Mouse (Mus musculus): ENCODE data around the gene Rnf213. TPM values are rescaled to one million over a fixed set of nuclear protein-coding genes. Genes with fewer than 3 reads are reported as not detected.

Gene Rnf213
- polyA plus RNA-seq, 1 experiment from 2014 or later, result 1.8 TPM

DNA sequence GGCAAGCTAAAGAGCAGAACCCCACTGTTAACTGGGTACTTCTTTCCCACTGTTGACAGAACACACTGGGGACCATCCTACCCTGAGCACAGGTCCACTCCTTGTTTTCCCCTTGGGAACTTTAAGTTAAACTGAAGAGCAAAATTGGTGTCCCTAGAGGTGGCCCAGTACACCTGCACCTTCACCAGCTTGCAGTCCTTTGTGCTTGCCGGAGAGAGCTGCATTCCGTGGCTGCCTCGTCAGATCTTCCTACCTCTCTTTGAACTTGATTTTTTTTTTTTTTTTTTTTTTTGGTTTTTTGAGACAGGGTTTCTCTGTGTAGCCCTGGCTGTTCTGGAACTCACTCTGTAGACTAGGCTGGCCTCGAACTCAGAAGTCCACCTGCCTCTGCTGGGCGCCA, 27.5 kb downstream of the Rnf213 start:
- H3K4me3 ChIP-seq (ENCODE audit: low read depth, low read length), result no peak overlapping the region
- no peaks in the 10 kb centered on the region for H3K4me1 ChIP-seq (replicated peaks; ENCODE audit: control insufficient read depth, insufficient read depth, low read length)
- no peaks in the 10 kb centered on the region for H3K9me3 ChIP-seq (ENCODE audit: control insufficient read depth, low read length)
- H3K27ac ChIP-seq (ENCODE audit: low read depth, low read length), result no peak overlapping the region
- ATAC-seq (replicated peaks; ENCODE audit: low FRiP score) (no peak), DNase-seq (ENCODE audit: low spot score) (no peak)
- WGBS, result 79% methylated on average over 5 of the region's 5 CpGs
- no peak overlapping the region for H3K4me2 ChIP-seq (ENCODE audit: low read depth, low read length, severe bottlenecking)
- no peak overlapping the region for H3K9ac ChIP-seq (ENCODE audit: low read length)
- no peaks in the 10 kb centered on the region for H3K36me3 ChIP-seq (ENCODE audit: control insufficient read depth, insufficient read depth, low read length)
- H3K27me3 ChIP-seq (ENCODE audit: control insufficient read depth, insufficient read depth, low read length), result no peaks in the 10 kb centered on the region

DNA sequence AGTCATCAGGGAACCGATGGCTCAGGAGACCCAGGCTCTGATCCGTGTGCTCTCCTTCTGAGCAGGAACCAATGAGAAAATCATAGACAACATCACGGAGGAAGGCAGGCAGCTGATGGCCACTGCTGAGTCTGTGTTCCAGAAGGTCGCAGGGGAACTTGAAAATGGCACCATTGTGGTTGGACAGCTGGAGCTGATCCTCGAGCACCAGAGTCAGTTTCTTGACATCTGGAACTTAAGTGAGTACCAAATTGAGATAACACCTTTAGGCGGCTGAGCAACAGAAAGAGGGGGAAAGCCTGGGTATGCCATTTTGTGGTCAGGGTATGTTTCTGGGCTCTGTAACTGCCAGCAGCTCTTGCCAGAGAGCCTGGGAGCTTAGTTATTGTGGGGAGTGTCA, 34.5 kb downstream of the Rnf213 start:
- WGBS, result 89% methylated on average over 6 of the region's 6 CpGs
- no peaks in the 10 kb centered on the region for H3K27me3 ChIP-seq (ENCODE audit: control insufficient read depth, insufficient read depth, low read length)

GRCm38 (mm10) chr11:119427986-119428385, 35.1 kb downstream of the Rnf213 start:
- DNase-seq (ENCODE audit: low spot score), result no peak

More for the DNA sequence above, 34.5 kb downstream of the Rnf213 start:
- no peak overlapping the region for H3K4me2 ChIP-seq (ENCODE audit: low read depth, low read length, severe bottlenecking)
- H3K4me3 ChIP-seq (ENCODE audit: low read depth, low read length), result no peak overlapping the region
- H3K27ac ChIP-seq (ENCODE audit: low read depth, low read length), result no peak overlapping the region
- H3K9me3 ChIP-seq (ENCODE audit: control insufficient read depth, low read length), result no peaks in the 10 kb centered on the region
- no peaks in the 10 kb centered on the region for H3K36me3 ChIP-seq (ENCODE audit: control insufficient read depth, insufficient read depth, low read length)
- DNase-seq (ENCODE audit: low spot score) (no peak), ATAC-seq (replicated peaks; ENCODE audit: low FRiP score) (no peak)
- H3K4me1 ChIP-seq (replicated peaks; ENCODE audit: control insufficient read depth, insufficient read depth, low read length), result no peaks in the 10 kb centered on the region; the same call in 1 of the 2 replicates
- no peak overlapping the region for H3K9ac ChIP-seq (ENCODE audit: low read length)

DNA sequence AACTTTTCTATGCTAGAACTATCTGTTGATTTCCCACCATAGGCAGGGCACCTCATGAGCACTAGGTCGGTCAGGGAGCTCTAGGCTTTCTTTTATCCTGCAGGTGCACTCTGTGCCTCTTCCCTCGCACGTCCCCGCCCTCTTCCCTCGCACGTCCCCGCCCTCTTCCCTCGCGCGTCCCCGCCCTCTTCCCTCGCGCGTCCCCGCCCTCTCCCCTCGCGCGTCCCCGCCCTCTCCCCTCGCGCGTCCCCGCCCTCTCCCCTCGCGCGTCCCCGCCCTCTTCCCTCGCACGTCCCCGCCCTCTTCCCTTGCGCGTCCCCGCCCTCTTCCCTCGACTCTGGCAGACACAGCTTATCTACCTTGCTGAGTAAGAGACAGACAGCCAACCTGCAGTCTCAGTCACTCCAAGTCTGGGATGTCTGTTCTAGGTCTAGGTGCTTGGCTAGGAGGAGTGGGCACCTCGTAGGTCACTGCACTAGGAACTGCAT, 35.8 kb downstream of the Rnf213 start:
- H3K4me3 ChIP-seq (ENCODE audit: low read depth, low read length), result peak overlapping the region; percentile 17
- H3K9ac ChIP-seq (ENCODE audit: low read length), result peak overlapping the region; percentile 35; the same call in 1 of the 2 replicates
- no peaks in the 10 kb centered on the region; the same call in 1 of the 2 replicates for H3K4me1 ChIP-seq (replicated peaks; ENCODE audit: control insufficient read depth, insufficient read depth, low read length)
- no peak overlapping the region for H3K27ac ChIP-seq (ENCODE audit: low read depth, low read length)
- peak; percentile 81 for DNase-seq (ENCODE audit: low spot score)
- H3K27me3 ChIP-seq (ENCODE audit: control insufficient read depth, insufficient read depth, low read length), result no peaks in the 10 kb centered on the region
- no peaks in the 10 kb centered on the region for H3K36me3 ChIP-seq (ENCODE audit: control insufficient read depth, insufficient read depth, low read length)
- 0 out of 2 replicates have a peak, but pooled peaks have one; percentile 49 for ATAC-seq (replicated peaks; ENCODE audit: low FRiP score)
- 0% methylated on average over 25 of the region's 35 CpGs for WGBS
- H3K9me3 ChIP-seq (ENCODE audit: control insufficient read depth, low read length), result no peaks in the 10 kb centered on the region
- peak overlapping the region; percentile 46 for H3K4me2 ChIP-seq (ENCODE audit: low read depth, low read length, severe bottlenecking)

More at GRCm38 (mm10) chr11:119427986-119428385, 35.1 kb downstream of the Rnf213 start:
- H3K36me3 ChIP-seq (ENCODE audit: control insufficient read depth, insufficient read depth, low read length), result no peaks in the 10 kb centered on the region
- H3K27ac ChIP-seq (ENCODE audit: low read depth, low read length), result no peak overlapping the region
- WGBS, result 83% methylated on average over 5 of the region's 5 CpGs
- no peak for ATAC-seq (replicated peaks; ENCODE audit: low FRiP score)
- no peak overlapping the region for H3K9ac ChIP-seq (ENCODE audit: low read length)
- H3K27me3 ChIP-seq (ENCODE audit: control insufficient read depth, insufficient read depth, low read length), result no peaks in the 10 kb centered on the region
- H3K4me3 ChIP-seq (ENCODE audit: low read depth, low read length), result no peak overlapping the region
- peak overlapping the region; percentile 46; the same call in 1 of the 2 replicates for H3K4me2 ChIP-seq (ENCODE audit: low read depth, low read length, severe bottlenecking)
- H3K4me1 ChIP-seq (replicated peaks; ENCODE audit: control insufficient read depth, insufficient read depth, low read length), result no peaks in the 10 kb centered on the region; the same call in 1 of the 2 replicates
- no peaks in the 10 kb centered on the region for H3K9me3 ChIP-seq (ENCODE audit: control insufficient read depth, low read length)

DNA sequence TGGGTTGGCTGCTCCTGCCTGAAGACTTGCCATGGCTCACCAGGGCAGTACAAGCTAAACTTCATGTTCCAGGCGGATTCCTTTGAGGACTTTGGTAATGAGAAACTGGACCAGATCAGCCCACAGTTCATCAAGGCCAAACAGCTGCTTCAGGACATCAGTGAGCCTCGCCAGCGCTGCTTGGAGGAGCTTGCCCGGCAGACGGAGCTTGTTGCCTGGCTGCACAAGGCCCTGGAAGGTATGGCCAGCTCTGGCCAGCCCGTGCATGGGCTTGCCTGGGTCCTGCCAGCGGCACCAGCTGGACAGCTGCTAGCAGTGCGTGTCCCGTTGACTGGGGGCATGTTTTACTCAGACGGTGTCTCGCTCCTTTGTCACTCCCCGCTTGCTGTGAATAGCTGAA, 38.6 kb downstream of the Rnf213 start:
- no peaks in the 10 kb centered on the region for H3K27me3 ChIP-seq (ENCODE audit: control insufficient read depth, insufficient read depth, low read length)
- ATAC-seq (replicated peaks; ENCODE audit: low FRiP score), result no peak
- H3K4me2 ChIP-seq (ENCODE audit: low read depth, low read length, severe bottlenecking), result no peak overlapping the region
- WGBS, result 89% methylated on average over 12 of the region's 12 CpGs
- H3K9me3 ChIP-seq (ENCODE audit: control insufficient read depth, low read length), result no peaks in the 10 kb centered on the region
- no peaks in the 10 kb centered on the region; the same call in 1 of the 2 replicates for H3K4me1 ChIP-seq (replicated peaks; ENCODE audit: control insufficient read depth, insufficient read depth, low read length)
- no peak overlapping the region for H3K9ac ChIP-seq (ENCODE audit: low read length)
- H3K27ac ChIP-seq (ENCODE audit: low read depth, low read length), result no peak overlapping the region
- H3K36me3 ChIP-seq (ENCODE audit: control insufficient read depth, insufficient read depth, low read length), result no peaks in the 10 kb centered on the region
- no peak for DNase-seq (ENCODE audit: low spot score)
- no peak overlapping the region for H3K4me3 ChIP-seq (ENCODE audit: low read depth, low read length)

DNA sequence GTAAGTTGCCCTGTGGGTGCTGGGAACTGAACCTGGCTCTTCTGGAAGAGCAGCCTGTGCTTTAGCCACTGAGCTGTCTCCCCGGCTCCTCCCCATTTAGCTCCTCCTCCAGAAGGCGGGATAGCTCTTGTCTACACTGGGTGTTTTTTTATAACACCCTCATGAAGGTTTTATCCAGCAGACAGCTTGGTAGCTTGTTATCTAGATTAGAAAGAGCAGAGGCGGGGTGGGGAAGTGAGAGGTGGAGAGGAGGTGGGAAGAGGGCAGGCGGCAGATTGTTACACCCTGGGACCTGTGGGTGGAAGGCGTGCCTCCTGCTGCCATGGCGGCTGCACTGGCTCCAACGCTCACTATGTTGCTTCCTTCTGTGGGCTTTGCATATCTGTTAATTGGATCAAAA, 39.8 kb downstream of the Rnf213 start:
- Histone ChIP-seq H3K4me2 (ENCODE audit: low read depth, low read length, severe bottlenecking) (no peak overlapping the region), H3K36me3 (ENCODE audit: control insufficient read depth, insufficient read depth, low read length) (no peaks in the 10 kb centered on the region), H3K27me3 (ENCODE audit: control insufficient read depth, insufficient read depth, low read length) (no peaks in the 10 kb centered on the region), H3K27ac (ENCODE audit: low read depth, low read length) (no peak overlapping the region), H3K4me1 (replicated peaks; ENCODE audit: control insufficient read depth, insufficient read depth, low read length) (no peaks in the 10 kb centered on the region; the same call in 1 of the 2 replicates), H3K9ac (ENCODE audit: low read length) (no peak overlapping the region), H3K4me3 (ENCODE audit: low read depth, low read length) (no peak overlapping the region), H3K9me3 (ENCODE audit: control insufficient read depth, low read length) (no peaks in the 10 kb centered on the region)
- 80% methylated on average over 7 of the region's 7 CpGs for WGBS
- DNase-seq (ENCODE audit: low spot score) (no peak), ATAC-seq (replicated peaks; ENCODE audit: low FRiP score) (no peak)

GRCm38 (mm10) chr11:119434316-119434715, 41.4 kb downstream of the Rnf213 start:
- Histone ChIP-seq H3K9ac (ENCODE audit: low read length) (no peak overlapping the region), H3K4me2 (ENCODE audit: low read depth, low read length, severe bottlenecking) (no peak overlapping the region), H3K4me1 (replicated peaks; ENCODE audit: control insufficient read depth, insufficient read depth, low read length) (no peaks in the 10 kb centered on the region), H3K4me3 (ENCODE audit: low read depth, low read length) (no peak overlapping the region), H3K27ac (ENCODE audit: low read depth, low read length) (no peak overlapping the region), H3K9me3 (ENCODE audit: control insufficient read depth, low read length) (no peaks in the 10 kb centered on the region), H3K36me3 (ENCODE audit: control insufficient read depth, insufficient read depth, low read length) (no peaks in the 10 kb centered on the region), H3K27me3 (ENCODE audit: control insufficient read depth, insufficient read depth, low read length) (no peaks in the 10 kb centered on the region)
- DNase-seq (ENCODE audit: low spot score) (no peak), ATAC-seq (replicated peaks; ENCODE audit: low FRiP score) (no peak)
- WGBS, result 72% methylated on average over 4 of the region's 4 CpGs

GRCm38 (mm10) chr11:119435880-119436872, 43.3 kb downstream of the Rnf213 start:
- Histone ChIP-seq H3K4me1 (replicated peaks; ENCODE audit: control insufficient read depth, insufficient read depth, low read length) (no peaks in the 10 kb centered on the region), H3K27ac (ENCODE audit: low read depth, low read length) (no peak overlapping the region), H3K9ac (ENCODE audit: low read length) (no peak overlapping the region), H3K4me3 (ENCODE audit: low read depth, low read length) (no peak overlapping the region), H3K36me3 (ENCODE audit: control insufficient read depth, insufficient read depth, low read length) (no peaks in the 10 kb centered on the region), H3K9me3 (ENCODE audit: control insufficient read depth, low read length) (no peaks in the 10 kb centered on the region), H3K27me3 (ENCODE audit: control insufficient read depth, insufficient read depth, low read length) (no peaks in the 10 kb centered on the region), H3K4me2 (ENCODE audit: low read depth, low read length, severe bottlenecking) (no peak overlapping the region)
- ATAC-seq (replicated peaks; ENCODE audit: low FRiP score) (no peak), DNase-seq (ENCODE audit: low spot score) (no peak)
- WGBS, result 80% methylated on average over 19 of the region's 19 CpGs

Measured in forebrain, embryonic 11.5 days (tissue).